Mouse (Mus musculus) mesoderm, embryonic 11.5 days (tissue): ENCODE data around the gene Wee1.
"Not testable (repeated sequence)": the region's sequence is repeated elsewhere in the genome, so short reads cannot be mapped to it uniquely, and the experiment has no call there.

Source experiments
- DNase-seq: peaks from one replicate; pipeline ENCODE4 v3.0.0-alpha.2; 2012; ENCODE audit warnings: low read depth, low spot score

Gene Wee1

DNA sequence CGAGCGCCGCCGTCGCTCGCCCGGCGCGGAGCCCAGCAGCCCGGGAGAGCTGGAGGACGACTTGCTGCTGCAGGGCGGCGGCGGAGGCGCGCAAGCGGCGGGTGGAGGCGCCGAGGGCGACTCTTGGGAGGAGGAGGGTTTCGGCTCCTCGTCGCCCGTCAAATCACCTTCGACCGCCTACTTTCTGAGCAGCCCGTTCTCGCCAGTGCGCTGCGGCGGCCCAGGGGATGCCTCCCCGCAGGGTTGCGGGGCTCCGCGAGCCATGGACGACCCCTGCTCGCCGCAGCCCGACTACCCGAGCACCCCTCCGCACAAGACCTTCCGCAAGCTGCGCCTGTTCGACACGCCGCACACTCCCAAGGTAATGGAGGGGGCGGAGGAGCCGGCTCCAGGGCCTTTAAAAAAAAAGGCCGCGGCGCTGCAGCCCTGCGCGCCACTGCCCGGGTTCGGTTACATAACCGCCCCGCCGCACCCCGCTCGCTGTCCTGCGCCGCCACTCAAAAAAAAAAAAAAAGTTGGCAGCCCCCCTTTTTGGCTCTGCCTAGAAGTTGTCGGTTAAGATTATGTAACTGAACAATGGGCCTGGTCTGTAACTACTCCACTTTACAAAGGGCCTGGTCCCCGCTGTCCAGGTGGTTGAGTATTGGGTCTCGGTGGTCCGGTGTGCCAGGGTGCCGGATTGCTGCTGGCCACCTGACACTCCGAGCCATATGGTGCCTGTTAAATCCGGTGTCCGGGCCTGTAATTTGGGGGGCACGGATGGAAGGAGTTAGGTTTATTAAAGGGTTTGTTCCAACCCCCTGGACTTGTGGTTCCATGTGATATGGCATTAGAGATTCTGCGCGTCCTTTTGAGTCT lies 948 bp downstream of the Wee1 start:
- DNase-seq, result peak; percentile 45

DNA sequence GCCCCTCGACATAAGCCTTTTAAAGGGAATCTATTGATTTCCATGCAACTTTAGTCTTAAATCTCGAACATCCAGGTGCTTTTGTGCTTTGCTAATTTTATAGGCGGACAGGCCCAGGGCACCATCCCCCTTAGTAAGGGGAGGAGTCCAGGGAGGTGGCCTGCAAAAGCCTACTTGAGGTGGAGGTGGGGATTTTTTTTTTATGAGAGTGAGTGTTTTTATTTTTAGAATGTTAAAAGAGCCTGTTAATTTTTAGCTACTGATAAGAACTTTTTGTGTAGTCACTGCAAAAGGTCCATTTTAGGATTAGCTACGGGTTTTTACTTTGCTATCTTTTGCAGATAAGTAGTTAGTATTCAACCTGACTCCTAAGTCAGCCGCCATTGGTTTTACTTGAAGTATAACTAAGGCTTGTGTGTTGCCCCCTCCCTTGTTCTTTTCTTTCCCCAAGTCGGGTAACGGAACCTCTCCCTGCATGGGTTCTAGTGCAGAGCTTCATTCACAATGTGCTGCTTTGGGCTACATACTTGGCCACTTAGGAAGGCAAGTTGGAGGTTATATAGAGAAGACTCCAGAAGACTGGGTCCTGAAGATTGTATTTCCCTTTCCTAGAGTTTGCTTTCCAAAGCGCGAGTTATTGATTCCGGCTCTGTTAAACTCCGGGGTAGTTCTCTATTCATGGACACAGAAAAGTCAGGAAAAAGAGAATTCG lies 2.2 kb downstream of the Wee1 start:
- no peak for DNase-seq

DNA sequence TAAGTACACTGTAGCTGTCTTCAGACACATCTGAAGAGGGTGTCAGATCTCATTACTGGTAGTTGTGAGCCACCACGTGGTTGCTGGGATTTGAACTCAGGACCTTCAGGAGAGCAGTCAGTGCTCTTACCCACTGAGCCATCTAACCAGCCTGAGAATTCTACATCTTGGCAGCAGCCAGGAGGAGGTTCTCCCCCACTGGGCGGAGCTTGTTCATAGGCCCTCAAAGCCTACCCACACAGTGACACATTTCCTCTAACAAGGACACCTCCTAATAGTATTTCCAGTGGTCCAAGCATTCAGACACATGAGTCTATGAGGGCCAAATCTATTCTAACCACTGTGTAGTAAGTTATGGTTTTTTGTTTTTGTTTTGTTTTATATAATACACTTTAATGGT lies 6.7 kb downstream of the Wee1 start:
- DNase-seq, result no peak

DNA sequence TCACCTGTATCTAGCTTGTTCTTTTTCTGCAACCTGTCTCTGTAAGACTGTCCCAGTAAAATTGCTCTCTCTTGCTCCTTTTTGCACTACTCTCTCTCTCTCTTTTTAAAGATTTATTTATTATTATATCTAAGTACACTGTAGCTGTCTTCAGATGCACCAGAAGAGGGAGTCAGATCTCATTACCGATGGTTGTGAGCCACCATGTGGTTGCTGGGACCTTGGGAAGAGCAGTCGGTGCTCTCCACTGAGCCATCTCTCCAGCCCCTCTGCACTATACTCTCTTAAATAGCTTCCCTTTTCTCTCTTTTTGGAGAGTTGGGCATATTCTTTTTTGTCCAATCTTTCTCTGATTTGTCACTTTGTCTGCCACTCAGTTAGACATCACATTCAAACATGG lies 10.4 kb downstream of the Wee1 start:
- DNase-seq, result not testable (repeated sequence)

DNA sequence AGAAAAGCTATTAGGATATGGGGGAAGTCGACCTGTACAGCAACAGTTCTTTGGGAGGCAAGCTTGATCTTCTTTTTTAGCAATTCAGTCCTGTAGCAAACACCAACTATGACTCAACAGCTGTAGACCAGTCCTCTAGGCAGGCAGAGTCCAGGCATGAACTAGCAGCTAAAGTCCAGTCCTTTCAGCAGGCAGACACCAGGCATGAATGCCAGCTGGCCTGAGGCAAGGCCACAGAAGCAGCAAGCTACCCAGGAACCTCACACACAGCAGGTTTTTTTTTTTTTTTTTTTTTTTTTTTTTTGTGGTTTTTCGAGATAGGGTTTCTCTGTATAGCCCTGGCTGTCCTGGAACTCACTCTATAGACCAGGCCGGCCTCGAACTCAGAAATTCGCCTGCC lies 12.1 kb downstream of the Wee1 start:
- no peak for DNase-seq

DNA sequence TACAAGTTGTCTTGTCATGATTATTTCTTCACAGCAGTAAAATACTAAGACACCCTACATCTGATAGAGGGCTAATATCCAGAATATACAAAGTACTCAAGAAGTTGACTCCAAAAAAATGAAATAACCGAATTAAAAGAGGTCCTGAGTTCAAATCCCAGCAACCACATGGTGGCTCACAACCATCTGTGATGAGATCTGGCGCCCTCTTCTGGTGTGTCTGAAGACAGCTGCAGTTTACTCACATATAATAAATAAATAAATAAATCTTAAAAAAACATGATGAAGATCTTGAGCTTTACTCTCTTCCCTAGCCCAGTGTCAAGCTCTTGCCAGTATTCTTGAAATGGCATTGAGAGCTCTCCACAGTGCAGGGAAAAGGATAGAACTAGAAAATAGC lies 16.7 kb downstream of the Wee1 start:
- DNase-seq, result no peak

DNA sequence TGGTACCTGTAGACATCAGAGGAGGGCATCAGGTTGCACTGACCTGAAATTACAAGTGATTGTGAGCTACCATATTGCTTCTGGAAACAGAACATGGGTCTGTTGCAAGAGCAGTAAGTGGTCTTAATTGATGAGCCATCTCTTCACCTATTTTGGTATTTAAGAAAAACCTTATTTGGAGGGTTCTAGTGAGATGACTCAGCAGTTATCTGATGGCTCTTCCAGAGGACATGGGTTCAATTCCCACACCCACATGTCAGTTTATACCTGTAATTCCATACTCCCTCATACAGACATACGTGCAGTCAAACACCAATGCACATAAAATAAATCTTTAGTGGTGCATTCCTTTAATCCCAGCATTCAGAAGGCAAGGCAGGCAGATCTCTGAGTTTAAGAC lies 22.0 kb downstream of the Wee1 start:
- DNase-seq, result no peak

DNA sequence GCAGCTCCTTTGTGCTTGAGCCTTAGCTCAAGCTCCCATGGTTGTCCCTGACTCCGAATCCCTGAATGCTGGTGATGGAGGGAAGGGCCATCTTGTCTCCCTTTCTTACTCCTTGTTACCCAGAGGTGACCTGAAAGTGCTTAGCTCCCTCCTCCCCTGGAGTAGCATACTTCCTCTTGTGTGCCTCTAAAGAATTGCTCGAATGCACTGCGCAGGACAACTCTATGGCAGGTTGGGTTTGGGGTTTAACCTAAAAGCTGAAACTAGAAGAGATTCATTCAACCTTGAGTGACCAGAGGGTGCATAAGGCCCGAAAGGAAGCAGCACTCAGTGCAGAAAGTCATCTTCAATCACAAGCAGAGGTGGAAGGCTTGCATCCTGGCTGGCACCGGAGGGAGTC lies 31.0 kb downstream of the Wee1 start:
- no peak for DNase-seq

DNA sequence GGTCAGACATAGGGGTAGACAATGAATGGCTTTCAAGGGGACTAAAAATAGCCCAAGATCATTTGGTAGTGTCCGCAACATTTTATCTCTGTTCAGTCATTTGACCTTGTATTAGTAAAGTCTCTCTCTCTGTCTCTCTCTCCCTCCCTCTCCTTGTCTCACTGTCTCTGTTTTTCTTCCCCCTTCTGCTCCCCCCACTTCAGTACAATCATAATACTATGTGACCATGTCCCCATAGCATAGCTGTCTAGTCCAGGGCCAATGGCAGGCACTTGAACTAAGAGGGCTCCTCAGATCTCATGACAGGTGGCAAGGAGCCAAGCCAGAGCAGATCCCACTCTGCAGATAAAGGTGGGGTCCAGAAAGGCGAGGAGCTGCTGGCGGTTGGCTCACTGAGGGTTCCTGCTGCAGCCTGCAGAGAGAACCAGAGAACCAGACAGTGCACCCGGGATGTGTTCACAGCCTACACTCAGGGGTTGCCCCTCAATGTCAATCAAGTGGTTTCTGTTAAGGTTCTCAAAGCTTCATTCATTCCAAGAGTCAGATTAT lies 34.9 kb downstream of the Wee1 start:
- no peak for DNase-seq

DNA sequence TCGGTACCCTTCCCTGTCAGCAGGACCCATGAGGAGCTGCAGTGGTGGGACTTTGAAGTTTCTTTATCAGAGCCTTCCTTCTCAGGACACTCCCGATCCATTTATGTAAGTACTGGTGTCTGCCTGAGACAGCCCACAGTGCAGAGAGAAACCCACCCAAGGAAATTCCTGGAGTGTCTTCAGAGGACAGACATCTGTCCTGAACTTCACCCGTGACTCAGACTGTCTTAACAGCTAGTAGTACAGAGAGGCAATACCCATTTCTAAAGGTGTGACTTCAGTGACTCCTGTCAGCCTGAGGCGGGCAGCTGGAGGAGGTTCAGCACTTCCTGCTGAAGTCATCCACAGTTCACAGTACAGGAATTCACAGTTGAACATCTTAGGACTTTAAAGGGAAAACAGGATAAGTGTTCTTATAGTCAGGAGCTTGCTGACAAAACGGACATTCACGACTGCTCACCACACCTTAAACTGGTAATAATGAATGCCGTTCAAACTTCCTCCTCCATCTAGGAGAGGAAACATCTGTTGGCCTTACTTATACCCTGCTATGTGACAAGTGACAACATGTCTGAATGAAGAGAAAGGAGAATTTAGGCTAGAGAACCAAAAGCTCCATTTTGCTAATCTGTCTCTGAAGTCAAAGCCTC lies 35.5 kb downstream of the Wee1 start:
- peak; percentile 7 for DNase-seq

DNA sequence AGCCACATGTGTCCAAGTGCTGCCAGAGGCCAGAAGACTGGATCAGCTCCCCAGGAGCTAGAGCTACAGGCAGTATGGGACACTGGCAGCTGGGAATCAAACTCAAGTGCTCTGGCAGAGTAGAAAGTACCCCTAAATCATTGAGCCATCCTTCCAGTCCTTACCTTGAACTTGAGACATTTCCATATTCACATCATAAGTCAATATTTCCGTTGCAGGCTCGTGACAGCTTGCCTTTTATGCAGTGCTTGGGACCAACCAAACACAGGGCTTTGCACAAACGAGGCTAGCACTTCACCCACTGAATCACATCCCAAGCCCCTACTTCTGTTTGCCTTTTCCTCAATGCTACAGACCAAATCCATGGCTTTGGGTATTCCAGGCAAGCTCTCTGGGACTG lies 36.2 kb downstream of the Wee1 start:
- DNase-seq, result no peak

DNA sequence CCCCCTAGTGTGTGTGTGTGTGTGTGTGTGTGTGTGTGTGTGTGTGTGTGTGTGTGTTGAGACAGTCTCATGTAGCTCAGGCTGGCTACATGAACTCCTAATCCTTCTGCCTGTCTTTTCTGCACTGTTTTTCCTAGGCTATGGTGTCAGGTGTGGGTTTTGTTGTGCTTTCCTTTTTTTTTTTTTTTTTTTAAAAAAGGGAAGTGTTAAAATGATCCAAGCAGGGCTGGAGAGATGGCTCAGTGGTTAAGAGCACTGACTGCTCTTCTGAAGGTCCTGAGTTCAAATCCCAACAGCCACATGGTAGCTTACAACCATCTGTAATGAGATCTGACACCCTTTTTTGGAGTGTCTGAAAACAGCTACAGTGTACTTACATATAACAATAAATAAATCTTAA lies 38.3 kb downstream of the Wee1 start:
- DNase-seq, result not testable (repeated sequence)

DNA sequence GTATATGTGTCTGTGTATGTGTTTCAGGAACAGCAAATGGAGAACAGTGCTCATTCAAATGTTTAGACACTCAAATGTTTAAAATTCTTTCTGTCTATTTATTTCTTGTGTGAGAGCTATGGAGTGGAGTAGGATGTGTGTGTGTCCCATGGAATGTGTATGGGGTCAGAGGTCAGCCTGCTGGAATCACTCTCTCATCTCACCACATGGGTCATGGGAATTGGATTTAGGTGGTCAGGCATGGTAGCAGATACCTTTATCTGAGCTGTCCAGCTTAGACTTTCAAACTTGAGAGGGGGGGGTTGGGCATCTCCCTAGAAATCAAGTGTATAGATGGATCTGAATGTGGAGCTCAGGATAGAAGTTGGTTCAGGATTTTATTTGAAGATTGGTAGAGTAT lies 38.8 kb downstream of the Wee1 start:
- peak; percentile 41 for DNase-seq

DNA sequence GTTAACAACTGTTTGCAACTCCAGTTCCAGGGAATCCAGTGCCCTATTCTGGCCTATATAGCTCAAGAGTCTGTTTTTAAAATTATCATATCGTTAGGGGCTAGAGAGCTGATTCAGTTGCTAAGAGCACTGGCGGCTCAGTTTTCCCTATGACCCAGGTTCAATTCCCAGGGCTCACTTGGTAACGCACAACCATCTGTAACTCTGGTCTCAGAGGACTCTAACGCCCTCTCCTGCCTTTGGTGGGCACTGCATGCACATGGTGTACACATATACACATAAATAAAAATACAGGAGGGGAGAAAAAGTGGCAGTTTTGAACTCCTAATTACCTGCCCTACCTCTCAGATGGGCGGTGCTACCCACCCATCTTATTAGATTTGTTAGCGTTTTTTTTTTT lies 41.2 kb downstream of the Wee1 start:
- no peak for DNase-seq

DNA sequence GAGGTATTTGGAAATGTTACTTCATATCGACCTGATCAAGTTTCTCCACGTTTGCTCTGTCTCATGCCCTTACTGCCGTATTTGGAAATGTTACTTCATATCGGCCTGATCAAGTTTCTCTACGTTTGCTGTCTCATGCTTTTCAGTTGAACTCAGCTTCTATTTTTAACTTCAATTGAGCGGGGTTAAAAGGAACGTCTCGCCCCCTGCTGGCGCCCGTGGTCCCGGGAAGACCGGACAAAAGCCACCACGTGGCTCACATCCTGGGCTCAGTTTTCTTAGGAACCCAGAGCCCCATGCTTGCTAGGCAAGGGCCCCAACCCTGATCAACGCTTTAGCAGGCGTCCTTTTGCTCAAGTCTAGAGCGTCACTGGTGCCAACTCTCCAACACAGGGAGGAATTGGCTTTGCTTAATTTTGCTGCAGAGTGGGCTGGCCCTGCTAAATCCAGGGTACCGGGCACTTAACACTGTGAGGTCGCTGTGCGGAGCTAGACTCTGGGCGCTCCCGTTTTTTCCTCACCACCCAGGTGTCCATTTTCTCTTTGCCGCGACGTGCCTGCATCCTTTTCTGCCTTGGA lies 42.3 kb downstream of the Wee1 start:
- DNase-seq, result peak; percentile 92

DNA sequence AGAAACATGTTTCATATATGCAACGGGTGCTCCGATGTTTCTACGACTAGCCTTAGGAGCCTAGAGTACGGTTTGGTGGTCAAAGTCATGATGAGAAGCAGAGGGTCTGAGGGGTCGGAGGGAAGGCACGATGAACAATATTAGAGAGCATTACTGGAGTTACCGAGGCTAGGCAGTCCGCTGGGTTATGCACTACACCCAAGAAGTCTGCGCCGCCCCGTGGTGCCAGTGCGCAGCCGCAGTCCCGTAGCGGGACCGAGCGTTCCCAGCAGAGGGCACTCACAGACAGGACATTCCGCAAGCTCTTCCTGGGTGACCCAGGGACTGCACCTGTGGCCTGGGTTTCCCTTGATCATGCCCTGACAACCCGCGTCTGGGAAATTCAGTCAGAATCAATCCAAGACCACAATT lies 42.9 kb downstream of the Wee1 start:
- DNase-seq, result peak; percentile 95

DNA sequence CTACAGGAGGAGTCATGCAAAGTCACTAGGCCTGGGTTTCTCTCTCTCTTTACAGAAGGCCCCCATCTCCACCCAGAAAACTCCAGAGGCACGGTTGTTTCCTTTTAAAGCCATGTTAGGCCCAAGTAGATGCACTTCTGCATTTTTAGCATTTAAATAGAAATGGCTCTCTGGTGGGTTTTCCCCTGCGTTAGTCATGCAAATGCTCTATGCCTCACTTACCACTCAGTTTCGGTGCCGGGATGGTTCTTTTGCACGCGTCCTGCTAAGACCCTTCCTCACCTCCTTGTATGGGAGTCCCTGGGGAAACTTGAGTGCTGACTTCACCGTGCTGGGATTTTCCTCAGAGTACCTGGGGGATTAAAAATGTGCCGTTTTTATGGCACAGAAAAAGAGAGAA lies 44.4 kb downstream of the Wee1 start:
- no peak for DNase-seq

DNA sequence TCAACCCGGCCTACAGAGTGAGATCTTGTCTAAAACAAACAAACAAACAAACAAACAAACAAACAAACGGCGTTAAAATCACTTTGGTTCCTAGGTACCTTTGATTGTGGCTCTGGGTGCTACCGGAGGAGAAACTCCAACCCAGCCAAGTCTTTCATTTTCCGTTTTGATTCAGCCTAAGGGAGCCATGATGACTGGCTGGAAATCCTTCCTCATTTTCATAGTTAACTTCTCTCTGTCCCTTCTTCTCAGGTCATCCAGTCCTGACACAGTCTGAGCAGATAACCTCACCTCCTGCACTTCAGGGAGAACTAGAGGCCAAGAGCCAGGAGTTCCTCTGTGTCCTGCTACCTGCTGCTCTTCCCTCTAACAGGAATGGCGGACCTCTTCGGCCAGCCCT lies 57.4 kb downstream of the Wee1 start:
- no peak for DNase-seq

DNA sequence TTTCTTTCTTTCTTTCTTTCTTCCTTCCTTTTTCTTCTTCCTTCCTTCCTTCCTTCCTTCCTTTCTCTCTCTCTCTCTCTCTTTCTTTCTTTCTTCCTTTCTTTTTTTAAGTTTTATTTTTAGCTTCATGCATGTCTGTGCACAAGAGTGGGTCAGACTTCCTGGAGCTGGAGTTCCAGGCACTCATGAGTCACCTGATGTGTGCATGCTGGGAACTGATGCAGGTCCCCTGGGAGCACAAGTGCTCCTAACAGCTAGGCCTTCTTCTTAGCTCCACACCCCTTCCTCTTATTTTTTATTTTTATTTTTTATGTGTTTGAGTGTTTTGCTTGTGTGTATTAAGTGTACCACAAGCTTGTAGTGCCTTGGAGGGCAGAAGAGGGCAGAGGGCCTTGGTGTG lies 58.8 kb downstream of the Wee1 start:
- no peak for DNase-seq

DNA sequence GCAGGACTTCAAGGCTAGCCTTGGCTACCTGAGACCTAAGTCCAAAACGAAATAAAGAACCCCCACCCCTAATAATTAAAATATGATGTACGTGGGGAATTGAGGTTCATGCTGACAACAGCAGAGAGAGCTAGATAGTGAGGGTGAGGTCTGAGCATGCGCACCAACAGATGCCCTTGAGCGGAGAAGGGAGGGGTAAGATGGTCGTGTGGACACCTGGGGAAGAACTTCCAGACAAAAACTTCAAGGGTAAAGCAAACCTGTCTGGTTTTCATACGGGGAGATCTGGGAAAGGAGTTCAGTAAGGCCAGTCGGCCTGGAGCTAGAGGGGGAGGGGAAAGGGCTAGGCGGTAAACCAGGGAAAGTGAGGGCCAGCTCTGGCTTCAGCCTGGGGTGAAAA lies 59.6 kb downstream of the Wee1 start:
- DNase-seq, result no peak

DNA sequence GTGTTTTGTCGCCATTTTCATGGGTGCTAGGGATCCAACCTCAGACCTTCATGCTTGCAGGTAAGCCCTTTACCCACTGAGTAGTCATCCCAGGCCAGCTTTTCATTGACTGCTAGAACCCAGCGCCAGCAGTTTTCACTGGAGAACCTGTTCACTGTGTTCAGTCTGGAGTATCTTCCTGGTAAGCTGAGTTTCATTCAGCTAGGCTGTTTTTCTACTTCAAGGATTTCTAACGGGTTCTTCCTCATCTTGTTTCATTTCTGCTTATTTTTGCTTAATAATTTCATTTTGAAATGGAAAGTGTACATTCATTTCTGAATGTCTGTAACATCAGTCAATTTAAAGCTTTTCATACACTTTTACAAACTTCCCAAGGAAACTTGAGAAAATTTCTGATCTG lies 62.8 kb downstream of the Wee1 start:
- no peak for DNase-seq

DNA sequence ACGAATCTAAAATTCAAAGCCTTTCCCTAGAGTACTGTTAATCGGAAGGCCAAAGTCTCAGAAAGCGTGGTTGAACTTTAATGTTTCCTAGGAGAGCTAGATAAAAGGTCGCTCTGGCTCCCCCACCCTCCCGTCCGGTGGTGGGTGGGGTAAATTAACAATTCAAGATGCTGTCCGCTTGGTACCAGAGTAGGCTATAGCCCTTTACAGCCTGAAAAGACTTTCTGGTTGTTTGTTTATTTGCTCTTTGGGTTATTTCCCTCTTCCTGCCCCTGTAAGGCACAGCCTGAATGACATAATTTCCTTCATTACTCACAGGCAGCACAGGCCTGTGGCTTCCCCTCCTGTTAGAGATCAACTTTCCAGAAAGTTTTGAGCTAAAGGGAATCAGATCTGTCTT lies 68.1 kb downstream of the Wee1 start:
- no peak for DNase-seq
